Mouse (Mus musculus) stomach, embryonic 14.5 days (tissue): ENCODE results near the gene 2410137M14Rik. TPM values are rescaled to one million over a fixed set of nuclear protein-coding genes. Genes with fewer than 3 reads are reported as not detected.

Experiments
- ATAC-seq: fragments of 200-750 bp; cut with Nextera tagmentation; 2 replicates; pipeline ENCODE4 v1.8.0; 2017; ENCODE audit warnings: low read depth, moderate TSS enrichment; ENCODE audit not compliant: insufficient number of reproducible peaks, insufficient read depth, low FRiP score
- H3K27ac ChIP-seq: fragments of 300-500 bp; sonication (generic); 2 replicates; pipeline ENCODE4 v1.5.1; 2014; ENCODE audit warnings: mild to moderate bottlenecking, low read length, moderate library complexity, mixed read lengths
- H3K27me3 ChIP-seq: fragments of 300-500 bp; sonication (generic); 2 replicates; pipeline ENCODE4 v1.6.1; 2014; ENCODE audit warnings: low read length, control low read depth, mixed read lengths; ENCODE audit not compliant: control insufficient read depth, insufficient read depth
- H3K36me3 ChIP-seq: fragments of 300-500 bp; sonication (generic); 2 replicates; pipeline ENCODE4 v1.6.1; 2014; ENCODE audit warnings: mild to moderate bottlenecking, control low read depth, low read length, moderate library complexity, mixed read lengths; ENCODE audit not compliant: control insufficient read depth, insufficient read depth
- H3K4me1 ChIP-seq: fragments of 300-500 bp; sonication (generic); 2 replicates; pipeline ENCODE4 v1.6.1; 2014; ENCODE audit warnings: low read length, control low read depth, mixed read lengths; ENCODE audit not compliant: control insufficient read depth, insufficient read depth
- H3K4me2 ChIP-seq: fragments of 300-500 bp; sonication (generic); replicated peaks from 2 replicates; pipeline ENCODE4 v1.6.1; 2014; ENCODE audit warnings: low read depth, low read length, control low read depth
- H3K4me3 ChIP-seq: fragments of 300-500 bp; sonication (generic); 2 replicates; pipeline ENCODE4 v1.5.1; 2014; ENCODE audit warnings: low read depth, low read length, control low read depth
- H3K9ac ChIP-seq: fragments of 300-500 bp; sonication (generic); replicated peaks from 2 replicates; pipeline ENCODE4 v1.6.1; 2014; ENCODE audit warnings: low read depth, mild to moderate bottlenecking, control low read depth, low read length, moderate library complexity, mixed read lengths
- H3K9me3 ChIP-seq: fragments of 300-500 bp; sonication (generic); 2 replicates; pipeline ENCODE4 v1.6.1; 2016; ENCODE audit warnings: low read depth, low read length, control low read depth; ENCODE audit not compliant: control insufficient read depth
- WGBS: fragments of 180-500 bp; shearing (Covaris S2); extraction: QIAGEN DNeasy Blood & Tissue Kit; methylation state at CpG from one replicate; pipeline ENCODE4 v1.1.7; 2014; 5-methylcytosine and 5-hydroxymethylcytosine counted together
- polyA plus RNA-seq: library from polyadenylated mRNA; unstranded; fragments of >200 nt; fragmentation: Nextera tagmentation; extraction: Ambion mirVana; gene quantifications from 2 replicates; pipeline ENCODE4 v1.2.1, GENCODE M21; 2014

2410137M14Rik gene
- polyA plus RNA-seq, 1 experiment from 2014 or later = not detected

GRCm38 (mm10) chr17:36989437-36989836, 8.4 kb upstream of the 2410137M14Rik start, which contains the start of gene H2-M5:
Gene H2-M5 (minus strand): TSS chr17:36989537.
- Histone ChIP-seq H3K4me2 (peak within 1 kb of the TSS; percentile 30; the same call in 1 of the 2 replicates), H3K9ac (no peak within 1 kb of the TSS), H3K27ac (no peak within 1 kb of the TSS), H3K4me1 (no peaks in the 10 kb centered on the region), H3K9me3 (no peaks in the 10 kb centered on the region), H3K36me3 (no peaks in the 10 kb centered on the region), H3K27me3 (peaks cover 16% of the 10 kb centered on the region; the same call in 1 of the 2 replicates), H3K4me3 (no peak within 1 kb of the TSS)
- ATAC-seq = no peak
- 28% methylated on average over 5 of the region's 5 CpGs for WGBS

- Histone ChIP-seq H3K27ac (no peak overlapping the region), H3K4me1 (no peaks in the 10 kb centered on the region), H3K36me3 (no peaks in the 10 kb centered on the region), H3K9me3 (no peaks in the 10 kb centered on the region), H3K9ac (no peak overlapping the region), H3K4me2 (peak overlapping the region; percentile 30; the same call in 1 of the 2 replicates), H3K27me3 (peaks cover 16% of the 10 kb centered on the region; the same call in 1 of the 2 replicates), H3K4me3 (no peak overlapping the region)
- WGBS = 9% methylated on average over 24 of the region's 24 CpGs
- no peak for ATAC-seq
These were observed 7.4 kb upstream of the 2410137M14Rik start for GRCm38 (mm10) chr17:36988475-36988874.

- Histone ChIP-seq H3K9ac (no peak overlapping the region), H3K27me3 (0 out of 2 replicates have a peak, but pooled peaks cover 2% of the 10 kb centered on the region), H3K9me3 (no peaks in the 10 kb centered on the region), H3K4me2 (0 out of 2 replicates have a peak overlapping the region, but pooled peaks have one; percentile 34), H3K27ac (no peak overlapping the region), H3K36me3 (no peaks in the 10 kb centered on the region), H3K4me1 (peaks cover 8% of the 10 kb centered on the region; the same call in 1 of the 2 replicates), H3K4me3 (no peak overlapping the region)
- no peak for ATAC-seq
- WGBS = 20% methylated on average over 5 of the region's 5 CpGs
These were observed 1.5 kb upstream of the 2410137M14Rik start for GRCm38 (mm10) chr17:36982253-36983155.

- no peak for ATAC-seq
- Histone ChIP-seq H3K9me3 (no peaks in the 10 kb centered on the region), H3K4me2 (peak overlapping the region; percentile 34), H3K36me3 (no peaks in the 10 kb centered on the region), H3K27ac (no peak overlapping the region), H3K9ac (no peak overlapping the region), H3K4me3 (no peak overlapping the region), H3K27me3 (no peaks in the 10 kb centered on the region), H3K4me1 (peaks cover 8% of the 10 kb centered on the region; the same call in 1 of the 2 replicates)
- WGBS = 10% methylated on average over 4 of the region's 4 CpGs
These were observed 808 bp upstream of the 2410137M14Rik start for GRCm38 (mm10) chr17:36981845-36982244.

- H3K4me2 ChIP-seq = no peak overlapping the region
- H3K36me3 ChIP-seq = no peaks in the 10 kb centered on the region
- WGBS = 64% methylated on average over 8 of the region's 8 CpGs
- no peak for ATAC-seq
- no peak overlapping the region for H3K4me3 ChIP-seq
- H3K27me3 ChIP-seq = no peaks in the 10 kb centered on the region
- no peak overlapping the region for H3K9ac ChIP-seq
- no peaks in the 10 kb centered on the region for H3K9me3 ChIP-seq
- H3K4me1 ChIP-seq = no peaks in the 10 kb centered on the region
- no peak overlapping the region for H3K27ac ChIP-seq
These were observed 7.7 kb downstream of the 2410137M14Rik start for GRCm38 (mm10) chr17:36973271-36973787.

GRCm38 (mm10) chr17:36972791-36973190, 8.2 kb downstream of the 2410137M14Rik start:
- Histone ChIP-seq H3K36me3 (no peaks in the 10 kb centered on the region), H3K9ac (no peak overlapping the region), H3K27ac (no peak overlapping the region), H3K27me3 (no peaks in the 10 kb centered on the region), H3K4me1 (no peaks in the 10 kb centered on the region), H3K9me3 (no peaks in the 10 kb centered on the region), H3K4me2 (no peak overlapping the region), H3K4me3 (no peak overlapping the region)
- 75% methylated on average over 3 of the region's 3 CpGs for WGBS
- ATAC-seq = no peak

GRCm38 (mm10) chr17:36971172-36971850, 9.7 kb downstream of the 2410137M14Rik start:
- Histone ChIP-seq H3K4me2 (no peak overlapping the region), H3K36me3 (no peaks in the 10 kb centered on the region), H3K27me3 (no peaks in the 10 kb centered on the region), H3K4me1 (no peaks in the 10 kb centered on the region), H3K9me3 (no peaks in the 10 kb centered on the region), H3K9ac (no peak overlapping the region), H3K27ac (no peak overlapping the region), H3K4me3 (no peak overlapping the region)
- 80% methylated on average over 6 of the region's 6 CpGs for WGBS
- ATAC-seq = no peak

GRCm38 (mm10) chr17:36970316-36970890, 10.6 kb downstream of the 2410137M14Rik start:
- H3K27me3 ChIP-seq = no peaks in the 10 kb centered on the region
- no peak overlapping the region for H3K27ac ChIP-seq
- 75% methylated on average over 14 of the region's 14 CpGs for WGBS
- no peaks in the 10 kb centered on the region for H3K36me3 ChIP-seq
- H3K4me1 ChIP-seq = no peaks in the 10 kb centered on the region
- no peak overlapping the region for H3K9ac ChIP-seq
- H3K9me3 ChIP-seq = no peaks in the 10 kb centered on the region
- H3K4me2 ChIP-seq = no peak overlapping the region
- no peak overlapping the region for H3K4me3 ChIP-seq
- ATAC-seq = no peak
